Mouse (Mus musculus): ENCODE measurements around the gene Copg2. TPM values are rescaled to one million over a fixed set of nuclear protein-coding genes. Genes with fewer than 3 reads are reported as not detected.

Copg2 gene
- total and polyA plus RNA-seq, 3 experiments, result 11.8 to 37.1 (median 35.0) TPM

GRCm38 (mm10) chr6:30712484-30712883 is 184.1 kb downstream of the Copg2 start:
- H3K27me3 ChIP-seq (ENCODE audit: control insufficient read depth, insufficient read depth, low read length), result no peaks in the 10 kb centered on the region
- no peaks in the 10 kb centered on the region for H3K79me2 ChIP-seq (replicated peaks; ENCODE audit: control insufficient read depth, insufficient read depth, low read length)
- intact Hi-C loops (cut with DNase I), result no loop called here
- H3K4me3 ChIP-seq, result no peak overlapping the region
- no peak overlapping the region for H3K9ac ChIP-seq (ENCODE audit: low read depth, low read length)
- no peak overlapping the region for H3K27ac ChIP-seq
- TF ChIP-seq POLR2A (IDR thresholded peaks at IDR 0.05; ENCODE audit: insufficient read depth, low read depth, low read length), result no peak
- TF ChIP-seq EP300 (IDR thresholded peaks at IDR 0.05; ENCODE audit: insufficient read depth, low read depth, low read length), result no peak
- no peak for TF ChIP-seq CTCF (IDR thresholded peaks at IDR 0.05)
- peaks cover 2% of the 10 kb centered on the region for H3K4me1 ChIP-seq (ENCODE audit: control insufficient read depth, insufficient read depth, low read length)
- no peaks in the 10 kb centered on the region for H3K36me3 ChIP-seq (ENCODE audit: control insufficient read depth, insufficient read depth, low read length)
- DNase-seq, result no peak
- WGBS, result 39% methylated on average over 7 of the region's 7 CpGs

GRCm38 (mm10) chr6:30711365-30711763 is 185.2 kb downstream of the Copg2 start:
- Histone ChIP-seq H3K36me3 (ENCODE audit: control insufficient read depth, insufficient read depth, low read length) (no peaks in the 10 kb centered on the region), H3K9ac (ENCODE audit: low read depth, low read length) (no peak overlapping the region), H3K4me1 (ENCODE audit: control insufficient read depth, insufficient read depth, low read length) (peaks cover 2% of the 10 kb centered on the region), H3K79me2 (replicated peaks; ENCODE audit: control insufficient read depth, insufficient read depth, low read length) (no peaks in the 10 kb centered on the region), H3K4me3 (no peak overlapping the region), H3K27ac (no peak overlapping the region), H3K27me3 (ENCODE audit: control insufficient read depth, insufficient read depth, low read length) (no peaks in the 10 kb centered on the region)
- WGBS, result 74% methylated on average over 10 of the region's 10 CpGs
- no peak for TF ChIP-seq POLR2A (IDR thresholded peaks at IDR 0.05; ENCODE audit: insufficient read depth, low read depth, low read length)
- no peak for TF ChIP-seq EP300 (IDR thresholded peaks at IDR 0.05; ENCODE audit: insufficient read depth, low read depth, low read length)
- TF ChIP-seq CTCF (IDR thresholded peaks at IDR 0.05), result no peak
- no peak for DNase-seq
- intact Hi-C loops (cut with DNase I), result no loop called here

GRCm38 (mm10) chr6:30710371-30711364 is 185.9 kb downstream of the Copg2 start:
- WGBS, result 70% methylated on average over 25 of the region's 25 CpGs
- TF ChIP-seq EP300 (IDR thresholded peaks at IDR 0.05; ENCODE audit: insufficient read depth, low read depth, low read length) (no peak), POLR2A (IDR thresholded peaks at IDR 0.05; ENCODE audit: insufficient read depth, low read depth, low read length) (no peak), CTCF (IDR thresholded peaks at IDR 0.05) (no peak)

GRCm38 (mm10) chr6:30709115-30709514 is 187.5 kb downstream of the Copg2 start:
- intact Hi-C loops (cut with DNase I), result no loop called here
- H3K79me2 ChIP-seq (replicated peaks; ENCODE audit: control insufficient read depth, insufficient read depth, low read length), result no peaks in the 10 kb centered on the region
- H3K27ac ChIP-seq, result no peak overlapping the region
- no peak overlapping the region for H3K9ac ChIP-seq (ENCODE audit: low read depth, low read length)
- H3K4me3 ChIP-seq, result no peak overlapping the region
- peaks cover 2% of the 10 kb centered on the region for H3K4me1 ChIP-seq (ENCODE audit: control insufficient read depth, insufficient read depth, low read length)
- DNase-seq, result no peak
- H3K36me3 ChIP-seq (ENCODE audit: control insufficient read depth, insufficient read depth, low read length), result no peaks in the 10 kb centered on the region
- WGBS, result 68% methylated on average over 6 of the region's 6 CpGs
- no peaks in the 10 kb centered on the region for H3K27me3 ChIP-seq (ENCODE audit: control insufficient read depth, insufficient read depth, low read length)
- no peak for TF ChIP-seq CTCF (IDR thresholded peaks at IDR 0.05)
- no peak for TF ChIP-seq EP300 (IDR thresholded peaks at IDR 0.05; ENCODE audit: insufficient read depth, low read depth, low read length)
- no peak for TF ChIP-seq POLR2A (IDR thresholded peaks at IDR 0.05; ENCODE audit: insufficient read depth, low read depth, low read length)

More at GRCm38 (mm10) chr6:30710371-30711364, 185.9 kb downstream of the Copg2 start:
- no peak overlapping the region for H3K9ac ChIP-seq (ENCODE audit: low read depth, low read length)
- H3K27ac ChIP-seq, result no peak overlapping the region
- no peak overlapping the region for H3K4me3 ChIP-seq
- H3K4me1 ChIP-seq (ENCODE audit: control insufficient read depth, insufficient read depth, low read length), result peaks cover 2% of the 10 kb centered on the region
- H3K36me3 ChIP-seq (ENCODE audit: control insufficient read depth, insufficient read depth, low read length), result no peaks in the 10 kb centered on the region
- H3K27me3 ChIP-seq (ENCODE audit: control insufficient read depth, insufficient read depth, low read length), result no peaks in the 10 kb centered on the region
- H3K79me2 ChIP-seq (replicated peaks; ENCODE audit: control insufficient read depth, insufficient read depth, low read length), result no peaks in the 10 kb centered on the region
- intact Hi-C loops (cut with DNase I), result no loop called here
- no peak for DNase-seq

GRCm38 (mm10) chr6:30703977-30704602 is 192.5 kb downstream of the Copg2 start:
- H3K27ac ChIP-seq, result no peak overlapping the region
- no peak overlapping the region for H3K9ac ChIP-seq (ENCODE audit: low read depth, low read length)
- 41% methylated on average over 9 of the region's 9 CpGs for WGBS
- TF ChIP-seq CTCF (IDR thresholded peaks at IDR 0.05) (no peak), EP300 (IDR thresholded peaks at IDR 0.05; ENCODE audit: insufficient read depth, low read depth, low read length) (no peak), POLR2A (IDR thresholded peaks at IDR 0.05; ENCODE audit: insufficient read depth, low read depth, low read length) (no peak)
- no peaks in the 10 kb centered on the region for H3K36me3 ChIP-seq (ENCODE audit: control insufficient read depth, insufficient read depth, low read length)
- no peaks in the 10 kb centered on the region for H3K79me2 ChIP-seq (replicated peaks; ENCODE audit: control insufficient read depth, insufficient read depth, low read length)
- intact Hi-C loops (cut with DNase I), result no loop called here
- no peak for DNase-seq
- no peak overlapping the region for H3K4me3 ChIP-seq
- H3K27me3 ChIP-seq (ENCODE audit: control insufficient read depth, insufficient read depth, low read length), result no peaks in the 10 kb centered on the region
- peaks cover 9% of the 10 kb centered on the region for H3K4me1 ChIP-seq (ENCODE audit: control insufficient read depth, insufficient read depth, low read length)

All from heart, adult 2 months (tissue).